Mouse (Mus musculus) heart, adult 2 months (tissue): ENCODE measurements at regions not wholly inside any gene's neighbourhood (a gene's known extent, or its start where the extent isn't known, plus 50 kb on each side); places are given as distances from the start of the nearest gene placed in this dataset.

ENCODE experiments used
- CTCF ChIP-seq: fragments of 200-600 bp; IDR thresholded peaks from 2 replicates; pipeline ENCODE4 v1.8.1; 2022; ENCODE audit warnings: antibody characterized with exemption, mild to moderate bottlenecking, moderate library complexity
- POLR2A ChIP-seq: fragments of 200-500 bp; IDR thresholded peaks from 2 replicates; pipeline ENCODE4 v1.6.1; 2011; ENCODE audit warnings: mild to moderate bottlenecking, low read depth, low read length, control low read depth; ENCODE audit not compliant: insufficient read depth

DNA sequence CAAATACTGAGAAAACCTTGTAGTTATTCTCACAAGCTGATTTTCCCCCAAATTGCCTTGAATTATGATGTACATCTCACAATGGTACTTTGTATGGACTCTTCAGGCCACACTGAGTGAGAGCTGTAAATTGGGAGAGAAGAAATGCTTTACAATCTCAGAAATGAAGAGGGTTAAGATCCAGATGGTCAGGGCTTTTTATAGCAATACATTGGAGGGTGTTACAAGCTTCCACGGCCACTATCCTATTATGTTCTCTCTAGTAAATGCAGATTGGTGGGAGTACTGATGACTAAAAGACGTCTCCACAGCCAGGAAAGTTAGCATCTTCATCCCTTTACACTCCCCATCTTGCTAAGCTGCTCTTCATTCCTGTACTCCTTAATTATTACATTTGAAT lies 965.8 kb downstream of the Fam181b start:
- TF ChIP-seq POLR2A (no peak), CTCF (no peak)
